Comparison of ENCODE assay signal across 19 mouse cellular contexts in genomic region chr9:120013251-120013820, GRCm38 (mm10). TPM values are rescaled to one million over a fixed set of nuclear protein-coding genes. Genes with fewer than 3 reads are reported as not detected.
DNase-seq lines count a peak whose midpoint lies in the region; ATAC-seq and TF ChIP-seq lines count a peak whose summit lies in the region.
"Had no signal": no experiment of that assay in that cellular context is flagged by ENCODE, and none has a peak within 500 bp of the region (broad histone marks: within the 10 kb centered on the region; RNA-seq: fewer than 3 reads in every experiment).

No protein-coding gene starts in this region.

- no peak overlapping the region for H3K4me3 ChIP-seq in heart, embryonic 15.5 days
- no peak overlapping the region for H3K4me3 ChIP-seq in ES-Bruce4 (ENCODE audit: low read depth, low read length)
- H3K4me3 ChIP-seq in embryonic fibroblast, embryonic 13.5 days (ENCODE audit: insufficient read depth, low read length), result no peak overlapping the region
- H3K4me3 ChIP-seq in forebrain, postnatal 0 days (ENCODE audit: low read depth, low read length), result no peak overlapping the region
- H3K4me3 ChIP-seq in midbrain, embryonic 10.5 days, result no peak overlapping the region
- H3K4me3 ChIP-seq: forebrain, embryonic 10.5 days; liver, embryonic 15.5 days had no signal

- H3K4me1 ChIP-seq in heart, embryonic 15.5 days (replicated peaks), result peaks cover 74% of the 10 kb centered on the region
- peaks cover 2% of the 10 kb centered on the region for H3K4me1 ChIP-seq in ES-Bruce4 (ENCODE audit: control insufficient read depth, insufficient read depth, low read length)
- peaks cover 14% of the 10 kb centered on the region for H3K4me1 ChIP-seq in embryonic fibroblast, embryonic 13.5 days (ENCODE audit: control insufficient read depth, insufficient read depth, low read length)
- 0 out of 2 replicates have a peak, but pooled peaks cover 4% of the 10 kb centered on the region for H3K4me1 ChIP-seq in forebrain, postnatal 0 days (ENCODE audit: insufficient read depth)
- peaks cover 28% of the 10 kb centered on the region for H3K4me1 ChIP-seq in midbrain, embryonic 10.5 days

- peaks cover 55% of the 10 kb centered on the region for H3K36me3 ChIP-seq in heart, embryonic 15.5 days
- no peaks in the 10 kb centered on the region for H3K36me3 ChIP-seq in ES-Bruce4 (ENCODE audit: control insufficient read depth, insufficient read depth, low read length, poor library complexity, severe bottlenecking)
- no peaks in the 10 kb centered on the region for H3K36me3 ChIP-seq in forebrain, postnatal 0 days (ENCODE audit: insufficient read depth)
- no peaks in the 10 kb centered on the region for H3K36me3 ChIP-seq in midbrain, embryonic 10.5 days
- H3K36me3 ChIP-seq: forebrain, embryonic 10.5 days; liver, embryonic 15.5 days had no signal

- no peak for TF ChIP-seq EP300 in ES-Bruce4 (IDR thresholded peaks at IDR 0.05; ENCODE audit: insufficient read depth, low read depth, low read length)

- no peak overlapping the region for H3K4me2 ChIP-seq in heart, embryonic 15.5 days
- H3K4me2 ChIP-seq in forebrain, postnatal 0 days (ENCODE audit: low read depth), result no peak overlapping the region
- H3K4me2 ChIP-seq: liver, embryonic 15.5 days had no signal

- 57% methylated on average over 11 of the region's 11 CpGs for WGBS in heart, embryonic 15.5 days
- 72% methylated on average over 11 of the region's 11 CpGs for WGBS in forebrain, postnatal 0 days
- WGBS in midbrain, embryonic 10.5 days, result 81% methylated on average over 11 of the region's 11 CpGs

- H3K27ac ChIP-seq in heart, embryonic 15.5 days, result peak overlapping the region; percentile 97
- H3K27ac ChIP-seq in ES-Bruce4 (ENCODE audit: insufficient read depth, low read length), result peak overlapping the region; percentile 24; the same call in 1 of the 2 replicates
- H3K27ac ChIP-seq in embryonic fibroblast, embryonic 13.5 days (ENCODE audit: insufficient read depth, low read length), result peak overlapping the region; percentile 34; the same call in 1 of the 2 replicates
- H3K27ac ChIP-seq in forebrain, postnatal 0 days (ENCODE audit: low read depth, low read length), result no peak overlapping the region
- H3K27ac ChIP-seq in midbrain, embryonic 10.5 days (replicated peaks), result no peak overlapping the region
- H3K27ac ChIP-seq: liver, embryonic 15.5 days had no signal

- H3K9ac ChIP-seq in heart, embryonic 15.5 days, result no peak overlapping the region
- no peak overlapping the region for H3K9ac ChIP-seq in ES-Bruce4 (ENCODE audit: low read depth, poor library complexity, severe bottlenecking)
- H3K9ac ChIP-seq in forebrain, postnatal 0 days, result no peak overlapping the region
- H3K9ac ChIP-seq: liver, embryonic 15.5 days had no signal

- TF ChIP-seq CTCF in ES-Bruce4 (IDR thresholded peaks at IDR 0.05; ENCODE audit: low read depth, low read length), result no peak
- TF ChIP-seq CTCF in embryonic fibroblast, embryonic 13.5 days (IDR thresholded peaks at IDR 0.05; ENCODE audit: borderline replicate concordance, insufficient read depth, low read length), result no peak
- no peak for TF ChIP-seq CTCF in forebrain, postnatal 0 days (IDR thresholded peaks at IDR 0.05; ENCODE audit: low read depth)

- no peak for TF ChIP-seq POLR2A in ES-Bruce4 (IDR thresholded peaks at IDR 0.05; ENCODE audit: insufficient read depth, low read length)
- no peak for TF ChIP-seq POLR2A in embryonic fibroblast, embryonic 13.5 days (IDR thresholded peaks at IDR 0.05; ENCODE audit: low read depth, low read length)

- DNase-seq in heart, adult 8-10 months (ENCODE audit: low spot score), result no peak
- peak; percentile 82 for DNase-seq in 3T3-L1 (ENCODE audit: low read depth, low spot score)
- DNase-seq in forebrain, postnatal 0 days, result no peak
- DNase-seq in midbrain, embryonic 10.5 days (ENCODE audit: low spot score), result no peak
- DNase-seq: adrenal gland, postnatal 25 days; cerebellum, adult 9-10 months; gastrocnemius, postnatal 25 days; kidney, adult 18-20 months; kidney, postnatal 14 days; midbrain, embryonic 14.5 days had no signal

- H3K9me3 ChIP-seq in heart, embryonic 15.5 days (replicated peaks), result no peaks in the 10 kb centered on the region
- no peaks in the 10 kb centered on the region for H3K9me3 ChIP-seq in ES-Bruce4 (replicated peaks; ENCODE audit: control insufficient read depth, insufficient read depth, low read length, poor library complexity, severe bottlenecking)
- no peaks in the 10 kb centered on the region for H3K9me3 ChIP-seq in forebrain, postnatal 0 days (ENCODE audit: low read length)
- no peaks in the 10 kb centered on the region for H3K9me3 ChIP-seq in midbrain, embryonic 10.5 days (replicated peaks)
- H3K9me3 ChIP-seq: forebrain, embryonic 10.5 days; liver, embryonic 15.5 days had no signal

- H3K27me3 ChIP-seq in heart, embryonic 15.5 days, result no peaks in the 10 kb centered on the region
- H3K27me3 ChIP-seq in ES-Bruce4 (ENCODE audit: control insufficient read depth, insufficient read depth, low read length, poor library complexity, severe bottlenecking), result no peaks in the 10 kb centered on the region
- no peaks in the 10 kb centered on the region for H3K27me3 ChIP-seq in forebrain, postnatal 0 days (ENCODE audit: insufficient read depth, low read length)
- peaks cover 43% of the 10 kb centered on the region for H3K27me3 ChIP-seq in midbrain, embryonic 10.5 days (ENCODE audit: low read depth, poor library complexity, severe bottlenecking)

- no peak for ATAC-seq in heart, embryonic 15.5 days (replicated peaks; ENCODE audit: insufficient number of reproducible peaks, insufficient read depth, low FRiP score, low read depth)
- ATAC-seq in forebrain, postnatal 0 days, result no peak
- ATAC-seq: CD4-positive, CD25-positive, alpha-beta regulatory T cell, adult 4 months had no signal

RNA-seq across cellular contexts. Expression of gene Xirp1, which starts 10.1 kb away (rescaled TPM):
- 45.2 and 51.0 TPM in 2 replicates for polyA plus RNA-seq in heart, embryonic 15.5 days (2015; fragmentation: Nextera tagmentation; extraction: Ambion mirVana)
- total RNA-seq in heart, adult 8-10 months (2022), result 100 to 1,000 TPM; 130 to 157 (median 141) TPM
- polyA plus RNA-seq in ES-Bruce4 (2011; ENCODE audit: insufficient read depth, insufficient read length, low read depth, missing spikeins), result not detected in 2 replicates
- polyA plus RNA-seq in embryonic fibroblast, embryonic 13.5 days (2011; ENCODE audit: insufficient read length, low read depth, missing spikeins), result not detected in 2 replicates
- total RNA-seq in forebrain, postnatal 0 days (2014; rRNA removed), result not detected in 2 replicates
- polyA plus RNA-seq in forebrain, postnatal 0 days (2015; fragmentation: Nextera tagmentation; extraction: Ambion mirVana), result not detected in 2 replicates
- not detected in 2 replicates for polyA plus RNA-seq in midbrain, embryonic 10.5 days (2016; fragmentation: Nextera tagmentation; extraction: Ambion mirVana)
- total RNA-seq: hematopoietic stem cell, adult 5-6 weeks; neutrophil, adult 5-6 weeks had no signal
- polyA plus RNA-seq: CD4-positive, CD25-positive, alpha-beta regulatory T cell, adult 4 months; forebrain, embryonic 10.5 days; limb, embryonic 11.5 days; midbrain, embryonic 14.5 days had no signal

RNA-seq across cellular contexts. Expression of gene Csrnp1, which starts 28.9 kb away (rescaled TPM):
- 6.9 and 8.2 TPM in 2 replicates for polyA plus RNA-seq in heart, embryonic 15.5 days (2015; fragmentation: Nextera tagmentation; extraction: Ambion mirVana)
- 10 to 100 TPM; 10.9 to 32.1 (median 16.1) TPM for total RNA-seq in heart, adult 8-10 months (2022)
- 28.4 and 39.7 TPM in 2 replicates for polyA plus RNA-seq in ES-Bruce4 (2011; ENCODE audit: insufficient read depth, insufficient read length, low read depth, missing spikeins)
- polyA plus RNA-seq in embryonic fibroblast, embryonic 13.5 days (2011; ENCODE audit: insufficient read length, low read depth, missing spikeins), result 17.7 and 20.1 TPM in 2 replicates
- total RNA-seq in forebrain, postnatal 0 days (2014; rRNA removed), result 6.3 and 10.9 TPM in 2 replicates
- polyA plus RNA-seq in forebrain, postnatal 0 days (2015; fragmentation: Nextera tagmentation; extraction: Ambion mirVana), result 2.2 and 2.7 TPM in 2 replicates
- 1.9 and 2.7 TPM in 2 replicates for polyA plus RNA-seq in midbrain, embryonic 10.5 days (2016; fragmentation: Nextera tagmentation; extraction: Ambion mirVana)

RNA-seq across cellular contexts. Expression of gene Cx3cr1, which starts 56.3 kb away (rescaled TPM):
- 7.5 and 10.0 TPM in 2 replicates for polyA plus RNA-seq in heart, embryonic 15.5 days (2015; fragmentation: Nextera tagmentation; extraction: Ambion mirVana)
- 1 to 10 TPM in 2 of 4 experiments, under 1 TPM in 2; 0.89 to 1.3 (median 1.1) TPM for total RNA-seq in heart, adult 8-10 months (2022)
- not detected in 2 replicates for polyA plus RNA-seq in ES-Bruce4 (2011; ENCODE audit: insufficient read depth, insufficient read length, low read depth, missing spikeins)
- polyA plus RNA-seq in embryonic fibroblast, embryonic 13.5 days (2011; ENCODE audit: insufficient read length, low read depth, missing spikeins), result 0.13 and 2.9 TPM in 2 replicates
- 11.2 and 14.7 TPM in 2 replicates for total RNA-seq in forebrain, postnatal 0 days (2014; rRNA removed)
- polyA plus RNA-seq in forebrain, postnatal 0 days (2015; fragmentation: Nextera tagmentation; extraction: Ambion mirVana), result 5.1 and 10.6 TPM in 2 replicates
- 5.9 and 6.7 TPM in 2 replicates for polyA plus RNA-seq in midbrain, embryonic 10.5 days (2016; fragmentation: Nextera tagmentation; extraction: Ambion mirVana)

Comparison
In these comparisons a context has a peak if more than half of its experiments do, and no peak if none do; other contexts are left out.
1. H3K27ac ChIP-seq: peak in heart, embryonic 15.5 days (single experiment), ES-Bruce4 (single experiment) and embryonic fibroblast, embryonic 13.5 days (single experiment); none in forebrain, postnatal 0 days (single experiment) and midbrain, embryonic 10.5 days (single experiment).
2. RNA of gene Xirp1, which starts 10.1 kb away (polyA plus RNA-seq): 45.2 to 51.0 TPM in heart, embryonic 15.5 days; not detected in ES-Bruce4, not detected in embryonic fibroblast, embryonic 13.5 days, not detected in forebrain, postnatal 0 days and not detected in midbrain, embryonic 10.5 days; every median in the first group is over 10 times any median in the second.